11 mouse cellular contexts compared by ENCODE assay signal in genomic region chr7:15961798-15962197, GRCm38 (mm10). TPM values are rescaled to one million over a fixed set of nuclear protein-coding genes. Genes with fewer than 3 reads are reported as not detected.
DNase-seq lines count a peak whose midpoint lies in the region; ATAC-seq and TF ChIP-seq lines count a peak whose summit lies in the region.
"Had no signal": no experiment of that assay in that cellular context is flagged by ENCODE, and none has a peak within 500 bp of the region (broad histone marks: within the 10 kb centered on the region; RNA-seq: fewer than 3 reads in every experiment).

No protein-coding gene starts in this region.

- peak overlapping the region; percentile 39; the same call in 1 of the 2 replicates for H3K4me2 ChIP-seq in kidney, embryonic 15.5 days
- H3K4me2 ChIP-seq in intestine, postnatal 0 days (replicated peaks; ENCODE audit: low read depth) = no peak overlapping the region; the same call in 1 of the 2 replicates
- H3K4me2 ChIP-seq: liver, embryonic 15.5 days had no signal

- no peak for TF ChIP-seq POLR2A in bone marrow, adult 2 months (IDR thresholded peaks at IDR 0.05; ENCODE audit: borderline replicate concordance, control insufficient read depth, low read depth, low read length)

- H3K9ac ChIP-seq in kidney, embryonic 15.5 days = no peak overlapping the region
- H3K9ac ChIP-seq in intestine, postnatal 0 days (ENCODE audit: low read depth, low read length) = no peak overlapping the region
- H3K9ac ChIP-seq: liver, embryonic 15.5 days; neural tube, embryonic 12.5 days had no signal

- H3K27me3 ChIP-seq in kidney, embryonic 15.5 days = no peaks in the 10 kb centered on the region
- H3K27me3 ChIP-seq in intestine, postnatal 0 days (replicated peaks; ENCODE audit: control insufficient read depth, insufficient read depth, low read length) = no peaks in the 10 kb centered on the region
- H3K27me3 ChIP-seq: neural tube, embryonic 12.5 days had no signal

- intact Hi-C loops in gastrocnemius, adult 2 months (cut with DNase I) = loop anchor here (1.0 kb wide), 1 partner anchor 28 kb away; no protein-coding TSS in a partner anchor

- WGBS in kidney, embryonic 15.5 days = 87% methylated on average over 7 of the region's 7 CpGs
- 79% methylated on average over 7 of the region's 7 CpGs for WGBS in bone marrow, adult 2 months
- WGBS in intestine, postnatal 0 days = 81% methylated on average over 7 of the region's 7 CpGs

- H3K36me3 ChIP-seq in kidney, embryonic 15.5 days = peaks cover 21% of the 10 kb centered on the region
- H3K36me3 ChIP-seq in intestine, postnatal 0 days (ENCODE audit: control insufficient read depth, insufficient read depth) = peaks cover 16% of the 10 kb centered on the region; the same call in 1 of the 2 replicates
- H3K36me3 ChIP-seq: liver, embryonic 15.5 days; midbrain, embryonic 10.5 days; neural tube, embryonic 12.5 days had no signal

- DNase-seq in gastrocnemius, adult 2 months = no peak
- DNase-seq in gastrocnemius, postnatal 10 days = no peak
- no peak for DNase-seq in kidney, postnatal 36 days
- DNase-seq in right cerebral cortex, postnatal 4 days = no peak
- DNase-seq in urinary bladder, adult 2 months (ENCODE audit: low spot score) = no peak

- H3K9me3 ChIP-seq in kidney, embryonic 15.5 days (replicated peaks) = no peaks in the 10 kb centered on the region
- no peaks in the 10 kb centered on the region for H3K9me3 ChIP-seq in intestine, postnatal 0 days (ENCODE audit: control insufficient read depth)
- H3K9me3 ChIP-seq: liver, embryonic 15.5 days; midbrain, embryonic 10.5 days; neural tube, embryonic 12.5 days had no signal

- no peak for ATAC-seq in kidney, embryonic 15.5 days (replicated peaks; ENCODE audit: low FRiP score)
- no peak for ATAC-seq in intestine, postnatal 0 days

- H3K4me3 ChIP-seq in gastrocnemius, adult 2 months = peak overlapping the region; percentile 86
- H3K4me3 ChIP-seq in kidney, embryonic 15.5 days (replicated peaks) = no peak overlapping the region
- H3K4me3 ChIP-seq in bone marrow, adult 2 months (replicated peaks; ENCODE audit: control insufficient read depth, low read depth, low read length) = no peak overlapping the region
- no peak overlapping the region for H3K4me3 ChIP-seq in intestine, postnatal 0 days (ENCODE audit: low read depth, low read length)
- H3K4me3 ChIP-seq: liver, embryonic 15.5 days; midbrain, embryonic 10.5 days; neural tube, embryonic 12.5 days had no signal

- H3K4me1 ChIP-seq in kidney, embryonic 15.5 days = peaks cover 50% of the 10 kb centered on the region
- H3K4me1 ChIP-seq in bone marrow, adult 2 months (ENCODE audit: control insufficient read depth, insufficient read depth, low read length) = no peaks in the 10 kb centered on the region; the same call in 1 of the 2 replicates
- peaks cover 8% of the 10 kb centered on the region; the same call in 1 of the 2 replicates for H3K4me1 ChIP-seq in intestine, postnatal 0 days (replicated peaks; ENCODE audit: control insufficient read depth, insufficient read depth, low read length)

- H3K27ac ChIP-seq in gastrocnemius, adult 2 months = peak overlapping the region; percentile 95
- H3K27ac ChIP-seq in kidney, embryonic 15.5 days = peak overlapping the region; percentile 84
- H3K27ac ChIP-seq in bone marrow, adult 2 months (ENCODE audit: control insufficient read depth, insufficient read depth, low read depth, low read length, poor library complexity) = peak overlapping the region; percentile 47
- H3K27ac ChIP-seq in intestine, postnatal 0 days (ENCODE audit: low read depth, low read length) = 0 out of 2 replicates have a peak overlapping the region, but pooled peaks have one; percentile 75
- H3K27ac ChIP-seq: liver, embryonic 15.5 days; neural tube, embryonic 12.5 days had no signal

- no peak for TF ChIP-seq CTCF in gastrocnemius, adult 2 months (IDR thresholded peaks at IDR 0.05)
- TF ChIP-seq CTCF in bone marrow, adult 2 months (IDR thresholded peaks at IDR 0.05; ENCODE audit: control insufficient read depth, insufficient read depth, low read length) = no peak
- TF ChIP-seq CTCF in intestine, postnatal 0 days (IDR thresholded peaks at IDR 0.05; ENCODE audit: low read depth) = no peak

RNA-seq across cellular contexts. Expression of gene Ehd2, which starts 5.6 kb away (rescaled TPM):
- total RNA-seq in gastrocnemius, adult 2 months (2021) = 10 to 100 TPM; 31.4 to 38.7 TPM
- total RNA-seq in gastrocnemius, postnatal 10 days (2021) = 100 to 1,000 TPM; 110 to 126 TPM
- polyA plus RNA-seq in kidney, embryonic 15.5 days (2015; fragmentation: Nextera tagmentation; extraction: Ambion mirVana) = 39.4 and 39.5 TPM in 2 replicates
- polyA plus RNA-seq in bone marrow, adult 2 months (2011; ENCODE audit: insufficient read depth, insufficient read length, low replicate concordance, missing spikeins) = 4.9 and 7.8 TPM in 2 replicates
- 29.3 and 30.9 TPM in 2 replicates for polyA plus RNA-seq in intestine, postnatal 0 days (2015; fragmentation: Nextera tagmentation; extraction: Ambion mirVana)
- polyA plus RNA-seq in urinary bladder, adult 2 months (2012; rRNA removed) = 75.8 and 96.6 TPM in 2 replicates

RNA-seq across cellular contexts. Expression of gene Nop53, which starts 15.9 kb away (rescaled TPM):
- 10 to 100 TPM; 85.7 to 97.4 TPM for total RNA-seq in gastrocnemius, adult 2 months (2021)
- 100 to 1,000 TPM; 135 to 141 TPM for total RNA-seq in gastrocnemius, postnatal 10 days (2021)
- polyA plus RNA-seq in kidney, embryonic 15.5 days (2015; fragmentation: Nextera tagmentation; extraction: Ambion mirVana) = 194 and 195 TPM in 2 replicates
- polyA plus RNA-seq in bone marrow, adult 2 months (2011; ENCODE audit: insufficient read depth, insufficient read length, low replicate concordance, missing spikeins) = 96.9 and 171 TPM in 2 replicates
- polyA plus RNA-seq in intestine, postnatal 0 days (2015; fragmentation: Nextera tagmentation; extraction: Ambion mirVana) = 109 and 115 TPM in 2 replicates
- polyA plus RNA-seq in urinary bladder, adult 2 months (2012; rRNA removed) = 161 and 200 TPM in 2 replicates

RNA-seq across cellular contexts. Expression of gene Selenow, which starts 39.6 kb away (rescaled TPM):
- total RNA-seq in gastrocnemius, adult 2 months (2021) = 1,000 to 10,000 TPM; 1,391 to 1,893 TPM
- 100 to 1,000 TPM; 672 to 685 TPM for total RNA-seq in gastrocnemius, postnatal 10 days (2021)
- polyA plus RNA-seq in kidney, embryonic 15.5 days (2015; fragmentation: Nextera tagmentation; extraction: Ambion mirVana) = 745 and 748 TPM in 2 replicates
- polyA plus RNA-seq in bone marrow, adult 2 months (2011; ENCODE audit: insufficient read depth, insufficient read length, low replicate concordance, missing spikeins) = 159 and 175 TPM in 2 replicates
- 813 and 814 TPM in 2 replicates for polyA plus RNA-seq in intestine, postnatal 0 days (2015; fragmentation: Nextera tagmentation; extraction: Ambion mirVana)
- polyA plus RNA-seq in urinary bladder, adult 2 months (2012; rRNA removed) = 482 and 493 TPM in 2 replicates
